Comparison of ENCODE assay signal across 18 mouse cellular contexts in the genomic region with DNA sequence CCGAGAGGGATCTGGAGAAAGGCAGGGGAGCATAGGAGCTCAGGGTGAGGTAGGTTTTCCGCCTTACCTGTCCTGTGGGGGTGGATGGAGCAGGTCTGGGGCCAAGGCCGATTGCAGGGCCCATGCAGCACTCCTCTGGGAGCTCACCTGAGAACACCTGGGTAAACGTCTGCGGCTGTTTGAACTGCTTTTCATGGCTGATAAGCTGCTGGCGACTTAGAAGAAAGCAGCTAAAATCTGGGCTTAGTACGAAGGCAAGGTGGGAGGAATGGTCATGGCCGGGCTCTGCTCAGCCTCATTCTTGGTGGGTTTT. TPM values are rescaled to one million over a fixed set of nuclear protein-coding genes. Genes with fewer than 3 reads are reported as not detected.
DNase-seq lines count a peak whose midpoint lies in the region; ATAC-seq and TF ChIP-seq lines count a peak whose summit lies in the region.
"Had no signal": no experiment of that assay in that cellular context is flagged by ENCODE, and none has a peak within 500 bp of the region (broad histone marks: within the 10 kb centered on the region; RNA-seq: fewer than 3 reads in every experiment).

No protein-coding gene starts in this region.

- no peak overlapping the region for H3K27ac ChIP-seq in limb, embryonic 13.5 days
- H3K27ac ChIP-seq in limb, embryonic 10.5 days = no peak overlapping the region
- H3K27ac ChIP-seq in embryonic facial prominence, embryonic 14.5 days (replicated peaks; ENCODE audit: low read depth, low read length) = no peak overlapping the region
- H3K27ac ChIP-seq: hindbrain, embryonic 15.5 days; macrophage; midbrain, embryonic 12.5 days had no signal

- H3K9me3 ChIP-seq in limb, embryonic 13.5 days = no peaks in the 10 kb centered on the region
- H3K9me3 ChIP-seq in limb, embryonic 10.5 days (replicated peaks) = no peaks in the 10 kb centered on the region
- H3K9me3 ChIP-seq in E14TG2a.4 (ENCODE audit: low read length) = no peaks in the 10 kb centered on the region
- no peaks in the 10 kb centered on the region for H3K9me3 ChIP-seq in embryonic facial prominence, embryonic 14.5 days (ENCODE audit: control insufficient read depth, low read length)
- H3K9me3 ChIP-seq: G1E; hindbrain, embryonic 15.5 days; midbrain, embryonic 12.5 days had no signal

- peaks cover 12% of the 10 kb centered on the region; the same call in 1 of the 2 replicates for H3K4me1 ChIP-seq in limb, embryonic 13.5 days
- H3K4me1 ChIP-seq in limb, embryonic 10.5 days = peaks cover 25% of the 10 kb centered on the region
- peaks cover 15% of the 10 kb centered on the region for H3K4me1 ChIP-seq in E14TG2a.4 (replicated peaks; ENCODE audit: low read depth, low read length)
- H3K4me1 ChIP-seq in embryonic facial prominence, embryonic 14.5 days (ENCODE audit: control insufficient read depth, insufficient read depth, low read length) = no peaks in the 10 kb centered on the region; the same call in 1 of the 2 replicates
- H3K4me1 ChIP-seq: hindbrain, embryonic 15.5 days had no signal

- WGBS in limb, embryonic 13.5 days = 55% methylated on average over 8 of the region's 8 CpGs
- WGBS in limb, embryonic 10.5 days = 61% methylated on average over 8 of the region's 8 CpGs
- 58% methylated on average over 8 of the region's 8 CpGs for WGBS in embryonic facial prominence, embryonic 14.5 days

- no peak for TF ChIP-seq POLR2A in myocyte (IDR thresholded peaks at IDR 0.05; ENCODE audit: insufficient read length, low read depth)

- no peak overlapping the region for H3ac ChIP-seq in myocyte (ENCODE audit: control insufficient read depth, insufficient read length)

- no peaks in the 10 kb centered on the region for H3K36me3 ChIP-seq in limb, embryonic 13.5 days
- no peaks in the 10 kb centered on the region for H3K36me3 ChIP-seq in limb, embryonic 10.5 days
- H3K36me3 ChIP-seq in E14TG2a.4 (ENCODE audit: insufficient read depth, low read length) (no peaks in the 10 kb centered on the region), myocyte (ENCODE audit: control insufficient read depth, insufficient read depth) (no peaks in the 10 kb centered on the region)
- H3K36me3 ChIP-seq in embryonic facial prominence, embryonic 14.5 days (ENCODE audit: control insufficient read depth, insufficient read depth, low read length) = no peaks in the 10 kb centered on the region
- H3K36me3 ChIP-seq: G1E; hindbrain, embryonic 15.5 days; midbrain, embryonic 12.5 days had no signal

- TF ChIP-seq CTCF in E14TG2a.4 (conservative IDR thresholded peaks at IDR 0.05; ENCODE audit: low read length) = no peak

- H3K4me2 ChIP-seq in limb, embryonic 13.5 days (replicated peaks) = peak overlapping the region; percentile 16; the same call in 1 of the 2 replicates
- peak overlapping the region; percentile 33 for H3K4me2 ChIP-seq in embryonic facial prominence, embryonic 14.5 days (ENCODE audit: low read depth, low read length)
- peak overlapping the region; percentile 56 for H3K4me2 ChIP-seq in myocyte (ENCODE audit: low read depth)
- H3K4me2 ChIP-seq: hindbrain, embryonic 15.5 days; midbrain, embryonic 12.5 days had no signal

- ATAC-seq in limb, embryonic 13.5 days (ENCODE audit: low FRiP score, low read depth) = no peak
- ATAC-seq in embryonic facial prominence, embryonic 14.5 days (ENCODE audit: low read depth) = no peak
- ATAC-seq: forebrain, embryonic 16.5 days had no signal

- H3K9ac ChIP-seq in limb, embryonic 13.5 days = no peak overlapping the region
- no peak overlapping the region for H3K9ac ChIP-seq in embryonic facial prominence, embryonic 14.5 days (ENCODE audit: low read depth, low read length)
- H3K9ac ChIP-seq: hindbrain, embryonic 15.5 days; midbrain, embryonic 12.5 days had no signal

- no peak for DNase-seq in limb, embryonic 10.5 days (ENCODE audit: low spot score)
- no peak for DNase-seq in embryonic facial prominence, embryonic 14.5 days (ENCODE audit: low spot score)
- DNase-seq in adrenal gland, postnatal 36 days = no peak
- no peak for DNase-seq in cerebellum, postnatal 25 days
- DNase-seq: cerebellum, postnatal 14 days; heart, adult 11 months; heart, postnatal 14 days; kidney, adult 2 months; kidney, postnatal 25 days; layer of hippocampus, adult 9-11 months had no signal

- no peak overlapping the region for H3K4me3 ChIP-seq in limb, embryonic 13.5 days
- no peak overlapping the region for H3K4me3 ChIP-seq in limb, embryonic 10.5 days
- H3K4me3 ChIP-seq in E14TG2a.4 (replicated peaks; ENCODE audit: low read length) (peak overlapping the region; percentile 48), myocyte (no peak overlapping the region)
- H3K4me3 ChIP-seq in embryonic facial prominence, embryonic 14.5 days (ENCODE audit: low read depth, low read length) = peak overlapping the region; percentile 10; the same call in 1 of the 2 replicates
- H3K4me3 ChIP-seq: hindbrain, embryonic 15.5 days; midbrain, embryonic 12.5 days had no signal

- H3K27me3 ChIP-seq in limb, embryonic 13.5 days = peaks cover 7% of the 10 kb centered on the region; the same call in 1 of the 2 replicates
- 0 out of 2 replicates have a peak, but pooled peaks cover 6% of the 10 kb centered on the region for H3K27me3 ChIP-seq in limb, embryonic 10.5 days (ENCODE audit: low read depth, poor library complexity, severe bottlenecking)
- H3K27me3 ChIP-seq in E14TG2a.4 (ENCODE audit: insufficient read depth, low read length) (peaks cover 12% of the 10 kb centered on the region), myocyte (ENCODE audit: control insufficient read depth, insufficient read depth, insufficient read length) (no peaks in the 10 kb centered on the region)
- H3K27me3 ChIP-seq in embryonic facial prominence, embryonic 14.5 days (replicated peaks; ENCODE audit: control insufficient read depth, insufficient read depth, low read length) = no peaks in the 10 kb centered on the region
- H3K27me3 ChIP-seq: hindbrain, embryonic 15.5 days had no signal

- no peaks in the 10 kb centered on the region for H3K79me2 ChIP-seq in myocyte (ENCODE audit: control insufficient read depth, insufficient read depth)

TF ChIP-seq in myocyte, 11 proteins besides CTCF, POLR2A, EP300 and RAD21:
- TF ChIP-seq MAX (IDR thresholded peaks at IDR 0.05; ENCODE audit: low read depth) = no peak
- TF ChIP-seq REST (IDR thresholded peaks at IDR 0.05; ENCODE audit: insufficient read depth, insufficient read length) = no peak
- no peak for TF ChIP-seq E2F4 (IDR thresholded peaks at IDR 0.05; ENCODE audit: insufficient read depth)
- no peak for TF ChIP-seq USF1 (IDR thresholded peaks at IDR 0.05; ENCODE audit: low read depth)
- no peak for TF ChIP-seq CEBPB (IDR thresholded peaks at IDR 0.05; ENCODE audit: insufficient read depth, poor library complexity, severe bottlenecking)
- TF ChIP-seq TCF12 (IDR thresholded peaks at IDR 0.05; ENCODE audit: insufficient read depth, poor library complexity, severe bottlenecking) = no peak
- no peak for TF ChIP-seq MYOD1 (IDR thresholded peaks at IDR 0.05; ENCODE audit: control insufficient read depth in 1 of 3, insufficient read length in 2 of 3, low read depth in 2 of 3)
- TF ChIP-seq SRF (IDR thresholded peaks at IDR 0.05; ENCODE audit: control insufficient read depth, insufficient read length, low read depth) = no peak
- TF ChIP-seq TCF3 (IDR thresholded peaks at IDR 0.05; ENCODE audit: insufficient read length, low read depth) = no peak
- TF ChIP-seq MYOG (IDR thresholded peaks at IDR 0.05; ENCODE audit: control insufficient read depth in 1 of 3, insufficient read depth in 1 of 3, insufficient read length in 2 of 3, low read depth in 2 of 3) = no peak
- TF ChIP-seq POLR2AphosphoS2 (IDR thresholded peaks at IDR 0.05; ENCODE audit: insufficient read length, low read depth) = no peak

RNA-seq across cellular contexts. Expression of gene G0s2, which starts 29.0 kb away (rescaled TPM):
- polyA plus RNA-seq in limb, embryonic 13.5 days (2015; fragmentation: Nextera tagmentation; extraction: Ambion mirVana) = 18.7 and 19.3 TPM in 2 replicates
- polyA plus RNA-seq in limb, embryonic 10.5 days (2016; fragmentation: Nextera tagmentation; extraction: Ambion mirVana) = 4.6 and 6.3 TPM in 2 replicates
- 42.6 and 57.8 TPM in 2 replicates for polyA plus RNA-seq in embryonic facial prominence, embryonic 14.5 days (2014; fragmentation: Nextera tagmentation; extraction: Ambion mirVana)
- 206 TPM for polyA plus RNA-seq in myocyte (2012; fragmentation: generic; extraction: Trizol)
- 100 to 1,000 TPM; 117 to 162 TPM for total RNA-seq in adrenal gland, postnatal 36 days (2021)
- total RNA-seq: G1E had no signal
- polyA plus RNA-seq: G1E had no signal

RNA-seq across cellular contexts. Expression of gene Hsd11b1, which starts 38.2 kb away (rescaled TPM):
- polyA plus RNA-seq in limb, embryonic 13.5 days (2015; fragmentation: Nextera tagmentation; extraction: Ambion mirVana) = 0.86 and 1.3 TPM in 2 replicates
- not detected in 2 replicates for polyA plus RNA-seq in limb, embryonic 10.5 days (2016; fragmentation: Nextera tagmentation; extraction: Ambion mirVana)
- 2.5 and 2.8 TPM in 2 replicates for polyA plus RNA-seq in embryonic facial prominence, embryonic 14.5 days (2014; fragmentation: Nextera tagmentation; extraction: Ambion mirVana)
- 2.7 TPM for polyA plus RNA-seq in myocyte (2012; fragmentation: generic; extraction: Trizol)
- total RNA-seq in adrenal gland, postnatal 36 days (2021) = 100 to 1,000 TPM; 102 to 117 TPM
- polyA plus RNA-seq: G1E; midbrain, embryonic 12.5 days had no signal

Comparison
In these comparisons a context has a peak if more than half of its experiments do, and no peak if none do; other contexts are left out.
1. H3K4me3 ChIP-seq: peak in E14TG2a.4 (single experiment) and embryonic facial prominence, embryonic 14.5 days (single experiment); none in limb, embryonic 13.5 days (single experiment), limb, embryonic 10.5 days (single experiment) and myocyte (single experiment).
2. Peak in every context shown above with its lines, with median percentiles within 50 percentile points of each other: H3K4me2 ChIP-seq.